Mouse (Mus musculus): ENCODE data around the gene Rab11a. TPM values are rescaled to one million over a fixed set of nuclear protein-coding genes. Genes with fewer than 3 reads are reported as not detected.
"Not testable (repeated sequence)": the region's sequence is repeated elsewhere in the genome, so short reads cannot be mapped to it uniquely, and the experiment has no call there.

Rab11a gene
- total RNA-seq, 2 experiments from 2014 or later: 65.9 to 76.4 TPM

DNA sequence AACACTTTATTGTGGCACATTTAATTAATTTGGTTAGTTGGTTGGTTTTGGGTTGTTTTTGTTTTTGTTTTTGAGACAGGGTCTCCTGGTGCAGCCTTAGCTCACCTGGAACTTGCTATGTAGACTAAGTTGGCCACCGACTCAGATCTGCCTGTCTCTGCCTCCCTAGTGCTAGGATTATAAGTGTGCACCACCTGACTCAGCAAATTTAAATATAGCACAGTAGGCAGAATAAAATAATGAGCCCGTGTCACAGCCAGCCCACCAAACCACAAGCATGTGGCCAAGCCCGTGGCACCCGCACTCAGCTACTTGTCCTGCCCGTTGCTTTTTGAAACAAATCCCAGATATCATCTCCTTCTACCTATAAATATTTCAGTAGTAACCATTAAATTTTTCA lies 15.0 kb upstream of the Rab11a start:
- no peak for ATAC-seq (replicated peaks; ENCODE audit: low FRiP score, poor library complexity, severe bottlenecking)

DNA sequence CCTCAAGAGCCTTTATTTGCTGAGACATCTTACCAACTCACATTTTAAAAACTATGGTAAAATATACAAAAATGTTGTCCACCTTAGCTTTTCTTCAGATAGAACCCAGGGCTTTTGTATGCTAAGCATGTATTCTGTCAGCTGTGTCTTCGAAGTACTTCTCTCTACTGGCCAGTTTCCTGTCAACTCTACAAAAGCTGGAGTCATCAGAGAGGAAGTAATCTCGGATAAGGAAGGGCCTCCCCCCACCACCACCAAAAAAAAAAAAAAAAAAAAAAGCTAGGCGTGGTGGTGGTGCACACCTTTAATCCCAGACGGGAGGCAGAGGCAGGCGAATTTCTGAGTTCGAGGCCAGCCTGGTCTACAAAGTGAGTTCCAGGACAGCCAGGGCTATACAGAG lies 11.8 kb upstream of the Rab11a start:
- ATAC-seq (replicated peaks; ENCODE audit: low FRiP score, poor library complexity, severe bottlenecking): no peak

DNA sequence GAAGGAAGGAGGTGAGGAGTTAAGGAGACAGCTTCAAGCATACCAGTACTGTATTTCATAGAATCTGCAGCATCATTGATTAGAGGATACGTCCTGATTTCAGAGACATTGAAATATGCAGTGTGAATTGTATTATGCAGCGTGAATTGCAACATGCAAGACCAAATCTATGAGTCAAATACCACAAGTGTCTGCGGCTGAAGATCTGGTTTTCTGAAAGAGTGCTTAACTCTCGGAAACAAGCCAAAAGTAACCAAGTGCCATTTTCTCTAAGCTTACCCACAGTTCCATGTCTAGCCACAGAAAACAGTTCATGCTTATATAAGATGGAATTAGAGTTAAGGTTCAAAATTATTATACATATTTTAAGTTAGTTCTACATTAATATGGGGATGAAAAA lies 10.2 kb upstream of the Rab11a start:
- no peak for ATAC-seq (replicated peaks; ENCODE audit: low FRiP score, poor library complexity, severe bottlenecking)

DNA sequence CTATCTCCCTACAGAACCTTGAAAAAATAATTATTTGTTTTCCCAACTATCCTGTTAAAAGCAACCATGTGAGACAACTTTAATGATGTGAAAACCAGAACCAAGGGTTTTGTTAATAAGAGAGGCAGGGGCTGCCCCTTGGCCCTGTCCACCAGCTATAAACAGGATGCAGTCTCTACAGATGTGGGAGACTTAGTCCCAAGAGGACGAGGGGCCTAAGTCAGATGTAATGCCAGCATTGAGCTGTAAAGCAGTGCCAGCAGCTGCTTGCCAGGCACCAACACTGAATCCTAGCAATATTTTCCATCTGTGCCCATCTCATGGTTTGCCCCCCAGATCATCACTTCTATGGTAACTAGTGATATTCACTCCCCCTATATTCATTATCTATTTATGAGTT lies 4.9 kb upstream of the Rab11a start:
- ATAC-seq (replicated peaks; ENCODE audit: low FRiP score, poor library complexity, severe bottlenecking): no peak

DNA sequence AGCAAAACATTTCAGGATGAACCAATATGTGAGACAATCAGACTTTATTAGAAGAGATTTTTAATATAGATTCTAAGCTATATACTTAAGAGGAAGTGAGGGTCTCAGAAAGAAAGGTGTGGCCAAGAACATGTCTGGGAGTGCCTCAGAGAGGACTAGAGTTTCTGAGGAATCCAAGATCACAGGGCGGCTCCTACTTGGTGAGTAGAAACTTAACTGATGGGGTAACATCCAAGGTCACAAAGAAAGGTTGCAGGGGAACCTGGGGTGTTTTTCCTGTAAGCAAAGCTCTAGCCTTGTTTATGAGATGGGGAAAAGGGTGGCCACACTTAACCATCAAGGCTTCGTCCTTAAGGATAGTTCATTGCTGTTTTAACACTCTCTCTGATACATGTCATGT lies 1.4 kb upstream of the Rab11a start:
- ATAC-seq (replicated peaks; ENCODE audit: low FRiP score, poor library complexity, severe bottlenecking): no peak

DNA sequence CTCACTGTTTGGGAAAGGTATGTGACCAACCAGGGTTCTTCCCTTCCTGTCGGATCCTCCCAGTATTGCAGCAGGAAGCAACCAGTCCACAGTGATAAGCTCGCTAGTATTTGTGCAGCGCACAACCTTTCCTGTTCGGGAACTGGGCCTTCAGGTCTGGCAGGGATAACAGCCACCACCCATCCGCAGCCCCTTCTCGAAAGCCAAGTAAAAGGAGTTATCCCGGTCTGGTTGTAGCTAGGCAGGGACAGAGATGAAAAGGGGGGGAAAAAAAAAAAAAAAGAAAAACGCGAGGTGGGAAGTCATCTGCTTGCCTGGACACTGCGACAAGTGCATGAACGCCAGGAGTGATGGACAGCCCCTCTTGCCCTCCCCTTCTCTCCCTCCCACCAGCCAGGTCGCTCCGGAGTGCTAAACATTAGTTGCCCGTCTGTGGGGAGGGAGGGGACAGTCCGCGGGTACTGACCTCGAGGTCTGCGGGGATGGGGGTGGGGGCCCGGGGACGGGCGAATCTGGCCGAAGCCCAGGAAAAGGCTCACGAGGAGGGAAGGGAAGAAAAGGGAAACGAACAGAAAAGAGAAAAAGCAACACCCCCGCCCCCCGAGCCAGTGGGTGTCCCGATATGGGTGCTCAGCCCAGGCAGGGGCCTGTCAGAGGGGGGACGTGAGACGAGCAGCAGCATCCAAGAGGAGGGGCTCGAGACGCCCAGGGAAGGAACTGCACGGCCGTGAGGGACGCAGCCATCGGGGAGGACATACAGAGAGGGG lies 736 bp downstream of the Rab11a start:
- ATAC-seq (replicated peaks; ENCODE audit: low FRiP score, poor library complexity, severe bottlenecking): peak; percentile 82

DNA sequence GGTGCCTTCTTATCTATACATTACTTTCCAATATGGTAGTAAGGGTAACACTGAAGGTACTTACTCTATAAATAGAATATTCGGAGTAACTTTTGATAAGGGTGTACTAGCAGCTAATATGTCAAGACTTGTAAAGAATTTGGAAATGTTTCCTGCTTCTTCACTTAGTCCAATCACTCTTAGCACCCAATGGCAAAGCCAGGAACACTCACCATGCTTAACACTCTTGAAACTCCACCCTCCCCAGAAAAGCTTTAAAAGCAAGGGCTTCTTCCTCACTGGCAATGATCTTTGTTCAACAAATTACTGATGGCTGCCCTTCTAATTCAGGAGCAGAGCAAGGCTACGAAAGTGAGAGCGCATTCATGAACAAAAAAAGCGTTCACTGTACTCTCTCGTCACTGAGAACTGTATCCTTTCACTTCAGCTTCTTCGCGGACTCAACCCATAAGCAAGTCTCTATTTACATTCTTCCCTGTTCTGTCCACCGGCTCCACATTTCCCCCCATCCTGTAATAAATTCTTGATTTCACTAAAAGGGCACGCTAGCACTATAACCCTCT lies 1.4 kb downstream of the Rab11a start:
- ATAC-seq (replicated peaks; ENCODE audit: low FRiP score, poor library complexity, severe bottlenecking): peak; percentile 19; the same call in 1 of the 2 replicates

DNA sequence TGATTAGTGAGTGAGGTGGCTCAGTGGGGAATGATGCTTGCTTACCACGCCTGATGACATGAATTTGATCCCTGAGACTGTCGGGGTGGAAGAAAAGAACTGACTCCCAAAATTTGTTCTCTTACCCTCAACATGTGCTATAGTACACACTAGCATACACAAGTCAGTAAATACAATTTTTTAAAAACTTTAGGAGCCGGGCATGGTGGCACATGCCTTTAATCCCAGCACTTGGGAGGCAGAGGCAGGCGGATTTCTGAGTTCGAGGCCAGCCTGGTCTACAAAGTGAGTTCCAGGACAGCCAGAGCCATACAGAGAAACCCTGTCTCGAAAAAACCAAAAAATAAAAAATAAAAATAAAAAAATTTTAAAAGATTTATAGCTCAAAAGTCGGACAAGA lies 2.6 kb downstream of the Rab11a start:
- ATAC-seq (replicated peaks; ENCODE audit: low FRiP score, poor library complexity, severe bottlenecking): not testable (repeated sequence)

DNA sequence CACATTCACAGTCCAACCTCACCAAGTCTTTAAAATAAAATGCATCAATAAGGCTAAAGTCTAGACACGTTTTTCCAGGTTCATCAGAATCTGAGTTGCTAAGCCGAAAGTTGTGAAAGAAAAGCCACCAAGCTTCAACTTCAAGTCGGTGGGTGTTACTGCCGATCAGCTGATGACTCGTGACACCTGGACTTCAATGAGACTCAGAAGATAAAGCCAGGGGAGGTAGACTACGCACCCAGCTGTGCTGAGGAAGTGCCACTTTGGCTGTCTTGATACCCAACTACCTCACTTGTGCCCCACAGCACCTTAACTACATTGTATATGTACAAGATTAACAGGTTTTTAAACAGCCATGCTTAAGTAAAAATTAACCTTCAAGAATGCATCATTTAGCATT lies 3.4 kb downstream of the Rab11a start:
- no peak for ATAC-seq (replicated peaks; ENCODE audit: low FRiP score, poor library complexity, severe bottlenecking)

DNA sequence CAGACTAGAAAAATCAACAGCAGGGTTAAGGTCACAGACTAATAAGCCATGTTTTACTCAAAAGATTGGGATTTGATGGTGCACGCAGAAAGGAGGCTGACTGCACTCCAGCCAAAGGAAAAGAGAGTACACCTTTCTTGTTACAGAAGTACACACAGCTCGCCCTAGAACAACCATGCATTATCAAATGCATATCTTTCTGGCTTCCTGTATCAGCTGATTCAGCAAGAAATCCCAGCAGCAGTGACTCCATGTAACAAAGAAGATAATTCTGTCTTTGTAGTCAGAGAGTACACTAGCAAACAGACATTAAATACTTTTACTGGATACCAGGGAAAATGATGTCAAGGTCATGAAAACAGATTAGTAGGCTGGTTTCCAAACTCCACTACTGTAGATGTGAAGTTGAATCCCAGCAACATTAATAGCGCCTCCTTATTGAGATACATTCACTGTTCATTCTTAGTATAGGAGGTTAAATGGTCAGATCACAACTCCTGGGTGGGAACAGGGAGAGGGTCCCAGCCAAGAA lies 6.5 kb downstream of the Rab11a start:
- ATAC-seq (replicated peaks; ENCODE audit: low FRiP score, poor library complexity, severe bottlenecking): no peak

DNA sequence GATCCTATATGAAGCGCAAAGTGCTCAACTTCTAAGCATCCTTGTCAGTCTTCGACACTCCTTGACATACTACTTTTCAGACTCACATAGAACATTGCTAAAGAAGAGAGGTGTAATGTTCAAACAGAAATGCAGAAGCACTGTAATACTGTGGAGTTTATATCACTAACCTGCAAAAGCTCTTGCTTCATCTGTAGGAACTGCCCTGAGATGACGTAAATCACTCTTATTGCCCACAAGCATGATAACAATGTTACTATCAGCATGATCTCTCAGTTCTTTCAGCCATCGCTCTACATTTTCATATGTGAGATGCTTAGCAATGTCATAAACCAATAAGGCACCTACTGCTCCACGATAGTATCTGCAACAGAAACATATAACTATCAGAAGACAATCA lies 11.1 kb downstream of the Rab11a start:
- no peak for ATAC-seq (replicated peaks; ENCODE audit: low FRiP score, poor library complexity, severe bottlenecking)

DNA sequence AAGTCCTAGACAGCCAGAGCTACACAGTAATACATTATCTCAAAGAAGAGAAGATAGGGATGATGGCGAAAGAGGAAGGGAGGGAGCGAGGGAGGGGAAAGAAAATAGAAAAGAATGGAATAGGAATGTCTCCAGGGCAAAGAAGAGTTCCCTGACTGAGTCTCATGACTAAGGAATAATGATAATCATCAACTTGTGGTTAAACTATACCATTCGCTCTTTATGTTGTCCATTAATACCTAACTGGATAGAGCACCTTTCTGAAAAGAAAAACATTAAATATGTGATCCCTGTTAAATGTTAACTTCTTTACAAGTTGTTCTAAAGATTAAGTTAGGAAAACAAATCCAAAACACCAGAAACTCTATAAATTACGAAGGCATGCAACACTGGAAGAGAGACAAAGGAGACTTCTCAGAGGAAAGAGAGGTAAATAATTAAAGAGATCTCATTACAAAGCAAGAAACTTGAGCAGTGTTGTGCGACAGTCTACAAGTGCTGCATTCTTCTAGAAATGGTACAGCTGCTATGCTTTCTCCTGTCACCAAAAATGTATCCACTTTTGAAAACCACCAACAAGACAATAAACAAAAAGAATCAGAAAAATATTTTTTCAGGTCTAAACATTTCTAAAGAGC lies 17.9 kb downstream of the Rab11a start:
- ATAC-seq (replicated peaks; ENCODE audit: low FRiP score, poor library complexity, severe bottlenecking): no peak

DNA sequence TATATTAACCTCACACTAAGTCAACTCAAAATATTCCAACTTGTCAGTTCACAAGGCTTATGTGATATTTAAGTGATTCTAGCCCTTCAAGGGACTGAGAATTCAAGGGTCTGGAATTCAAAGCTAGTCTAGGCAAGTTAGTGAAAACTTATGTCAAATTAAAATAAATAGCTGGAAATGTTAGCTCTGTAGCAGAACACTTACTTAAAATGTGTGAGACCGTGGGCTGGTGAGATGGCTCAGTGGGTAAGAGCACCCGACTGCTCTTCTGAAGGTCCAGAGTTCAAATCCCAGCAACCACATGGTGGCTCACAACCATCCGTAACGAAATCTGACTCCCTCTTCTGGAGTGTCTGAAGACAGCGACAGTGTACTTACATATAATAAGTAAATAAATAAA lies 27.3 kb downstream of the Rab11a start:
- ATAC-seq (replicated peaks; ENCODE audit: low FRiP score, poor library complexity, severe bottlenecking): not testable (repeated sequence)

DNA sequence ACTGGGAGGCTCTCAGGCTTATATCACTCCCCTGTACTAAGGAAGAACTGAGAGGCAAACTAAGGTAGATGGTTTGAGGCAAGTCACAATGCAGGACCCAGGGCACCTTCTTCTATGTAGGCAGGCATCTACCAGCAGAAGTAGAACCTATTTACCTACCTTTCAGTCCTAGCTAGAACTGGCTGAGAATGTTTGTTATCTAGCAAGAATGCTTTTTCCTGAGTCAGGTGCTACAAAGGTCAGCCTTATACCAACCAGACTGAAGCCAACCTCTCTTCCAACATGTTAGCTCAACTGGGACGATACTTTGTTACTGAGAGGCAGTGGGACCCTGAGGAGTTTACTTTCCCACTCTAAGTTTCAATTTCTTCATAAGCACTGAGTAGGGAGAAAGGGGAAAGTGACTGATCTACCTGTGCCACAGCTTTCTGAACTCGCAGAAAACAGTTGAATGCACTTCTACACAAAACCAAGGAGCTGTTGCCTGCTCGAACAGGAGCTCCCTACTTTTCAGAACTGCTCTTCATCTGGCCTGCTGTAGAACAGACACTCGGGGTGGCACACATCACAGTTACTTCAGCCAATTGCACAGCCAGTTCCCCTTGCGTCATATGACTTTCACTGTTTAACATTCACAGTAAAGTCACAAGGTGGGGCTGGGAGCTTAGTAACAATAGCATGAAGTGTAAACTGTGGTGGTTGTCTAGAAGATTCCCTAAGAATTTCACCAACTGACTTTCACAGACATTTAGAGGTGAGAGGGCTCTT lies 33.3 kb downstream of the Rab11a start:
- no peak for ATAC-seq (replicated peaks; ENCODE audit: low FRiP score, poor library complexity, severe bottlenecking)

DNA sequence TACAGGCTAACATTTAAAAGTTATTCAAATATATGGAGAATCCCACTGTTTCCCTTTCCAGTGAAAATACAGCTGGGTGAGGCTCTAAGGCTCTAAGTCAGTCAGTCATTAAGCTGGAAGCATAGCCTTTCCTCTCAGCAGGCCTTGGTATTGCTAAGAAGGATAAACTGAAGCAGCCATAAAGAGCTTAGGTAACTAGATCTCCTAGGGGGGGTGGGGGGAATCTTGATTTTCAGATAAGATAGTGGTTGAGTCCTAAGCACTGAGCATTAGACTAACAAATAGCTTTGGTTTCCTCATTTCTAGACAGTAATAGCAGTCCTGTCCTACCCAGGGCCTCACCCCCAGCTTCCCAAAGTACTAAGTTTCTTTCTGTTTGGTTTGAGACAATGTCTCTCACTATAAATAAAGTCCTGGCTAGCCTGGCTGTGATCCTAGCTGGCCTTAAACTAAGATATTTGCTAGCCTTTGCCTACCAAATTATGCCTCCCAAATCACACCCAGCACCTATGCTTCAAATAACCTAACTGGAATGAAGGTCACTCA lies 34.1 kb downstream of the Rab11a start:
- ATAC-seq (replicated peaks; ENCODE audit: low FRiP score, poor library complexity, severe bottlenecking): no peak

DNA sequence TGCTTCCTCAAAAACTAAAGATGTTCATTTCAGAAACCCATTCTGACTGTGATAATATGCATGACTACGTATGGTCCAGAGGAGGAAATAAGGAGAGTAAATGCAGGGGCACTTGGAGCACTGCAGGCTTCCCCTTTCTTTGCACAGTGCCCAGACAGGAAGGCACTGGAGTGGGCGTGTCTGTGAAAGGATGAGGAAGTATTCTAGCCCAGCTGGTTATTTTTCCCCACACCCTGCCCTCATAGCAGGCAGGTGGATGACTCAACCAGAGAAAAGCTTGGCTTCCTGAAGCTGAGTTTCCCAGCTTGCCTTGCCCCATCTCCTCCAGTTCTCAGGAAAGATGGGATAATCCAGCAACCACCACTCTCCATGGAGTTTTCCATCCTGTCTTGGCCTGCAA lies 34.6 kb downstream of the Rab11a start:
- ATAC-seq (replicated peaks; ENCODE audit: low FRiP score, poor library complexity, severe bottlenecking): no peak

DNA sequence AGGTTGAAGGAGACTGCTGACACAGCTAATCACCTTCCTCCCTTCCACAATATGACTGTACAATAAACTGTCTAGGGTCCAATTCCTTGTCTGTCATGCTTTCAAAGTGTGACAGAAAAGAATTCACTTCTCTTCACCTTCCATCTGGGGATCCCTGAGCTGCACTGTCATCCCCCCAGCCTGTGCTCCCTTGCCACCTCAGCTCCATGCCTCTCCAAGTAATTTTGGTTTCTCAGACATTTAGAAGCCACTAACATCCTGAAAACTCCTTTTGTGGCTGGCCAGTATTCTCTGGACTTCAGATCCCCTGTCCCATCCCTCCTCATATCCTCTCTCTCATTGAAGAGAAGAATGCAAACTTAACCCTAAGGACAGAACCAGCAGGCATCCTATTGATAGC lies 35.2 kb downstream of the Rab11a start:
- ATAC-seq (replicated peaks; ENCODE audit: low FRiP score, poor library complexity, severe bottlenecking): no peak

DNA sequence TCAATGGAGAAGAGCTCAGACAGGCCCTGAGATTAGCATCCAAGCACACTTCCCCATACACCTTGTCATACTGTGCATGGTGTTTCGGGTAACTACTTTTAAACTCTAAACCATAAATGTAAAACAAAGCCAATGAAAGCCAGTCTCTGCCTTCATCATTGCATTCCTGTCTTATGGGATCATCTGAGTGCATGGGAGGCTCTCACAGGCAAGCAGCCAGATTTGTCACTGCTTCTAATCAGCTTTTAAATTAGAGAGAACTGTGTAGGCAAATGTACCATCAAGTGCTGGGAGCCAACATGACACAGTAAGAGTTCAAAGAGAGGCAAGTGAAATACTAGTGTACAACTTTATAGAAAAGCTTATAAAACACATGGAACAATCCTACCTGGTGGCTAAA lies 35.9 kb downstream of the Rab11a start:
- ATAC-seq (replicated peaks; ENCODE audit: low FRiP score, poor library complexity, severe bottlenecking): no peak

DNA sequence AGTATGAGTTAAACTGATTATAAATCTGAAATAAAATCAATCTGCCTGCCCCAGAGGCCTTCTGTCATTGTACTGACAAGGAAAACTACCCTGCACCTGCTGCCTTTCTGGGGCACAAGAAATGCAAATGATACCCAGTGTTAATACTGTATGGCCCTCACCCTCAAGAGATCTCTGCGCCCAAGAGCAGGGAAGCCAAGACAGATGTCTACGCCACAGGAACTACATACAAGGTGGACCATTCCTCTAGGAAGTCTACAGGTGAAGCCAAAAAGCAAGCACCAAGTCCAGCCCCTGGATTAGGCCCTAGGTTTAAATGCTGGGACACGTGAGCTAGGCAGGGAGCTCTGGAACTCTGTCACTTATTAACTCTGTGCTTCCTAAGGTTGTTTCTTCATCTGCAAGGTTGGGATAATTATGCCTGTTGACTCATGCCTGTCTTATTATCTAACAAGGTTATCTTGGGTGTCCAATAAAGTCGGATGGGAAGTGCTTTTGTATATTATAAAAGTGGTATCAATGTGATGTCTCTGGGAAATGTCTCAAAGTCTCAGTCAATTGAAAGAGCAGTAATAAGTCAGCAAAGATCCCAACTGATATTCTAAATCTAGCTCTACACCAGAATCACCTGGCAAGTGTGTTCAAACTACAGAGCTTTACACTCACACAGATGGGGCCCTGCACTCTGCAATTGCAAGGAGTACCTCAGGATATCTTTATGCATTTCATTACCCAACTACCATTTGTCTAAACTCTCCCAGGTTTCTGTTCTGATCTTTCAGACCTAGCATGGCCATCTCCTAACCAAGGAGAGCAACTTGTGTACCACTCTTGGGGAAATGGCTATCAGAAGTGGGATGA lies 36.9 kb downstream of the Rab11a start:
- ATAC-seq (replicated peaks; ENCODE audit: low FRiP score, poor library complexity, severe bottlenecking): no peak

Measured in erythroblast, adult 5-6 weeks (primary cell).